Mouse (Mus musculus) 3134 (cell line): ENCODE data around the gene Mybbp1a.

Source experiments
- DNase-seq: peaks from one replicate; pipeline ENCODE4 v3.0.0-alpha.2; 2011; ENCODE audit warnings: low spot score; ENCODE audit not compliant: insufficient read length; ENCODE audit errors: extremely low read depth

The Mybbp1a gene

DNA sequence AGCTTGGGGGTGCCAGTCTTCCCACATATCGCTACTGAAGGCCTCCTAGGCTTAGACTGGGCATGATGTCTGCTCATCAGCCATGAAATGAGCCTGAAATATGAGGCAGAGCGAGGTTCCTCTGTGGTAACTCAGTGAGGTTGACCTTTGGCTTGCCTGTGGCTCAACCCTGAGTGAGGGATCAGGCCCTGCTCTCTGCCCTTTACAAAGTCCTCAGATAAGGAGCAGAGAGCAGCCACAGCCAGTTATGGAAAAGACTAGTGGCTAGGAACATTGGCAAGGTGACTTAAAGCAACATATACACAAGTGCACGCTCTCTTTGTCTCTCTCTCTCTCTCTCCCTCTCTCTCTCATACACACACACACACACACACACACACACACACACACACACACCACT lies 33.8 kb downstream of the Mybbp1a start:
- no peak for DNase-seq

GRCm38 (mm10) chr11:72475408-72475807 lies 34.3 kb downstream of the Mybbp1a start:
- no peak for DNase-seq

- no peak for DNase-seq
Observed at GRCm38 (mm10) chr11:72476074-72476625, 35.0 kb downstream of the Mybbp1a start.

GRCm38 (mm10) chr11:72477182-72477581 lies 36.0 kb downstream of the Mybbp1a start:
- no peak for DNase-seq

DNA sequence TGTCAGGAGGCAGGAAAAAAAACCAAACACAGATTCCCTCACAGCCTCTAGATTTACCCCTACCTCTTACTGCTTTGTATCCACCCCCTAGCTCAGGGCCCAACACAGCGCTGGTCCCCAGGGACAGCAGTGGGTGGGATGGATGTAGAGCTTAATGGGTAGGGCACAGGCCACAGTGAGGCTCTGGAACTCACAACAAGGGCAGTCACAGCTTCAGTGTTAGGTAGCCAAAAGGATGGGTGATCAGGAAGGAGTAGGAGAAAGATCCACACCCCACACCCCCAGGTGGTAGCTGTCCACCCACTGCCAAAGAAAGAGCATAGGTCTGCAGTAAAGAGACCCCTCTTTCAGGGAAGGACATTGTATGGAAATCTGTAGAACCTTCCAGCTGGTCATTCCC lies 36.5 kb downstream of the Mybbp1a start:
- DNase-seq, result no peak

GRCm38 (mm10) chr11:72478228-72478627 lies 37.1 kb downstream of the Mybbp1a start:
- peak; percentile 84 for DNase-seq

GRCm38 (mm10) chr11:72479499-72479898 lies 38.3 kb downstream of the Mybbp1a start:
- DNase-seq, result no peak

DNA sequence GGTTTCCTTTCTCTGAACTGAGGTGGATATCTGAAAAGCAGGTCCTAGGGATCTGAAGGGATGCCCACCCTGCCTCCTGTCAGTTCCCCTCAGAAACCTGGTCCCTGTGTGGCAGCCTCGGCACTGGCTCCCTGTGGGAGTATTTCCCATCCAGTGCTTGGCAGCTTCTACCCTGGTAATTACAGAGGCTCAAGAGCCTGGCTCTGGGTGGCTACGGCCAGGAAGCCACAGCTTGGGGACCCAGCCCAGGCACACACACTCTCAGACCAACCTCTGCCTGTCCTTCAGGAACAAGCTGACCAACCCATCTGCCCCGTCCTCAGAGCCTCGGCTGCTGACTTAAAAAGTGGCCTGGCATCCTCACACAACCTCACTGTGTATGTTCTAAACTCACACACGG lies 40.2 kb downstream of the Mybbp1a start:
- no peak for DNase-seq

GRCm38 (mm10) chr11:72481952-72482351 lies 40.8 kb downstream of the Mybbp1a start:
- DNase-seq, result no peak

DNA sequence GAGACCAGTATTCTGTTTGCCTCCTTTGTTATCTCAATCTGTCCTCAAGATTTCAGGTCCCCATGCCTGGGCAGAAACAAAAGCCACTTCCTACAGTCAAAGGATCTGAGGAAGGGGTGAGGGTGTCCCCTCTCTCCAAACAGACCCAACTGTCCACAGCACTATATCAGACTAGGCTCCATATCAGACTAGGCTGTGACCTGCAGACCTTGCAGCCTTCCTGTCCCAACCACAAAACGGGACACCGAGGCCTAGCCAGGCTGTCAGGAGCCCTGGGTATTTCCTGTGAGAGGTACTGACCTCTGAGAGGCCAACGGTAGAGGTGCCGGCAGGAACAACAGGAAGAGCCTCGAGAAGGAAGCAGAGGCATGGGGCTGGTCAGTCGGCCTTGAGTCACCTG lies 43.4 kb downstream of the Mybbp1a start:
- DNase-seq, result no peak

- no peak for DNase-seq
Observed at GRCm38 (mm10) chr11:72485157-72485556, 44.0 kb downstream of the Mybbp1a start.

DNA sequence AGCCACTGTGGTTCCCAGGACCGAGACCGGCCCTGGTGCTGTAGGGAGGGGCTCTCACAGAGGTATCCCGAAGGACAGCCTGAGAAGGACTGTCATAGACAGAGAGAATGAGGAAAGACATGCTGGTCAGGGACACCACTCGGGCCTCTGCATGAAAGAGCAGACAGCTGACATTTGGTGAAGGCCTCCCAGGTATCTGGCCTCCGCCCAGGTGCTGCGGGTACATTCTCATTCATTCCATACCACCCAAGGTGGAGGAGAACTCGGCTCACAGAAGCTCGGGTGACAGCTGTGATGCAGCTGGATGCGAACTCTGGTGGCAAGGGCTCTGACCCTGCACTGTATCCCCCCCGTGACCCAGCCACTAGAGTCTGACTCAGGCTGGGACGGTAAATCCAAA lies 44.8 kb downstream of the Mybbp1a start:
- DNase-seq, result no peak

DNA sequence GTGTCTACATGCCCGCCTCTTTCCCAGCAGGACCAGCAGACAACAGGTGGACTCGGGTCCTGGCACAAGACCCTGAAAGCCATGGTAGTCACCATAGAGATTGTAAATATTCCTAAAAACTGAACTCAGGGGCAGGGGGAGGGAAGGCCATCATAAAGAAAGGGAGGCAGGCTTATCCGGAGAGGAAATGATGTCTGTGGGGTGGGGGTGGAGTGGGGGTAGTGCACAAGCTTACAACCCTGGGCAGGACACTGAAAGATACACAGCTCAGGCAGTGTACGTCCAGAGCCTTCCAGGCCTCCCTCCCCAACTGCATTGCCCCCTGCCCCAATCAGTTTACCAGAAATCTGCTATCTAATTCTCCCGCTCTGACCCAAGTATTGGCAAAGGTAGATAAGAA lies 46.0 kb downstream of the Mybbp1a start:
- DNase-seq, result no peak

DNA sequence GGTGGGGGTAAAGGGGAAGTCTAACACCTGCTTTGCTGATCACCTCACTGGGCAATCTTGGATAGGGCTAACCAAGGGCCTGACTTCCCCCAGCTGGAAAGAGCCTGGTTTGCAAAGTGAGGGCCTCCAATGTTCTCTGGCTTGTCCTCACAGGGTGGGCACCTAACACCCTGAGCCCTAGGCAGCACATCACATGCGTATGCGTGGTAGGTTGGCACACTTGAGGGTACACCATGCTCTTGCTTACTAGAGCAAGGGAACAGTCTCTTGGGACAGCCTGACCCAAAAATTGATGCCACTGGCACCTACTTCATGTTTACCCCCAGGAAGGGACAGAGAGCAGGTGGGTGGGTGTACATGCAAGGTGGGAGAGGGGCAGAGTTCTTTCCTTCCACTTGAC lies 46.6 kb downstream of the Mybbp1a start:
- no peak for DNase-seq

GRCm38 (mm10) chr11:72488753-72489271 lies 47.7 kb downstream of the Mybbp1a start:
- DNase-seq, result peak; percentile 84

GRCm38 (mm10) chr11:72489397-72489796 lies 48.2 kb downstream of the Mybbp1a start:
- no peak for DNase-seq

DNA sequence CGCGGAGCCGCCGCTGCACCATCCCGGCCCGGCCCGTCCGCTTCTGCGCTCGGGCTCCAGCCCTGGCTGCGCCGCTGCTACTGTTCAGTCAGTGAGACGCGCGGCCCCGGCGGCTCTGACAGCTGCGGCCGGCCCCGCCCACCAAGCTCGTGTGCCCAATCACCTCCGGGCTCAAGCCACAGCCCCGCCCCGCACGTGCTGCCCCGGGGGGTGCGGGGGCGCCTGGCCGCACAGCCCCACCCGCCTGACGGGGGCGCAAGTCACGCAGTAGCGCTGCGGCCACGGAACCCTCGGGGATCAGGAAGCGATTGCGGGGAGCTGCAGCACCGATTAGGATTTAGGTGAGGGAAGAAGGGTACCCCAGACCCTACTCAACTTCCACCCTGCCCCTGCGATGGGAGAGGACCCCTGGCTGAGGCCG lies 48.7 kb downstream of the Mybbp1a start, which contains the start of gene Spns2:
Gene Spns2, minus strand, starts transcription at position 24 of the 421 bp plus-strand sequence.
- no peak for DNase-seq

GRCm38 (mm10) chr11:72491130-72491960 lies 50.2 kb downstream of the Mybbp1a start:
- peak; percentile 80 for DNase-seq

- DNase-seq, result no peak
Observed at GRCm38 (mm10) chr11:72494046-72494988, 53.2 kb downstream of the Mybbp1a start.

GRCm38 (mm10) chr11:72496066-72496465 lies 54.9 kb downstream of the Mybbp1a start:
- no peak for DNase-seq

DNA sequence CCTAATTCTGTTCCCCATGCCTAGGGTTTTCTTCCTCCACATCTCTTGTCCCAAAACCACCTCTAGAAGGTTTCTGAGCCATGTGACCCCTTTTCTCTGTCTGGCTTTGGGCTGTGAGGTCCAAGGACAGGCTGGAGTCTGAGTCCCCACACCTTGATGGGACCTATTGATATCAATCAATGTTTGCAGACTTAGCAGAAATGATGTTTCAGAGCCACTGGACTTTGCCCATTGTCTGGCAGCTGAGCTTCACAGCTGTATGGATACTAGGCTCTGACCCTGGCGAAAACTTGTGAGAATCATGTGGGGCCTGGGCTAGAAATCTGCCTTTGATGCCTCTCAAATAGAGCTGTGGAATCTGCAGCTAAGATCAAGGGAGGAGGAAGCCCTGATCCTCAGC lies 55.6 kb downstream of the Mybbp1a start:
- no peak for DNase-seq
